Mouse (Mus musculus) neural tube, embryonic 10.5 days (tissue): ENCODE data around the gene Ap3b1.
"Not testable (repeated sequence)": the region's sequence is repeated elsewhere in the genome, so short reads cannot be mapped to it uniquely, and the experiment has no call there.

Experiments
- DNase-seq: peaks from one replicate; pipeline ENCODE4 v3.0.0-alpha.2; 2017; ENCODE audit warnings: low spot score; ENCODE audit errors: extremely low spot score

The Ap3b1 gene

GRCm38 (mm10) chr13:94358401-94359265, at the start of gene Ap3b1:
Gene Ap3b1, plus strand, starts transcription at chr13:94358960.
- peak; percentile 93 for DNase-seq

DNA sequence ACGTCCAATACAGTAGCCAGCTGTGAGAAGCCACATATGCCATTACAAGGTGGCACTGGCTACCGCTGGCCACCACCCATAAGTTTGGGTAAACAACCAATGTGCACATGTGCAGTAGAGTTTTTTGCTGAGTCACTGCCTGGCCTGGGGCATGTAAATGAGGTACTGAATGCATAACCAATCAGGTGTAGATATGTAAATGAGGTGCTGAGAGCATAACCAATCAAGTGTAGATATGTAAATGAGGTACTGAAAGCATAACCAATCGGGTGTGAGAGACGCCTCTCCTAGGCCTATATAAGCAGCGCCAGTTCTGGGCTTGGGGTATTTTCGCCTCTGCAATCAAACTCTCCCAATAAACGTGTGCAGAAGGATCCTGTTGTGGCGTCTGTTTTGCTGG, 45.9 kb upstream of the Ap3b1 start:
- DNase-seq, result not testable (repeated sequence)

DNA sequence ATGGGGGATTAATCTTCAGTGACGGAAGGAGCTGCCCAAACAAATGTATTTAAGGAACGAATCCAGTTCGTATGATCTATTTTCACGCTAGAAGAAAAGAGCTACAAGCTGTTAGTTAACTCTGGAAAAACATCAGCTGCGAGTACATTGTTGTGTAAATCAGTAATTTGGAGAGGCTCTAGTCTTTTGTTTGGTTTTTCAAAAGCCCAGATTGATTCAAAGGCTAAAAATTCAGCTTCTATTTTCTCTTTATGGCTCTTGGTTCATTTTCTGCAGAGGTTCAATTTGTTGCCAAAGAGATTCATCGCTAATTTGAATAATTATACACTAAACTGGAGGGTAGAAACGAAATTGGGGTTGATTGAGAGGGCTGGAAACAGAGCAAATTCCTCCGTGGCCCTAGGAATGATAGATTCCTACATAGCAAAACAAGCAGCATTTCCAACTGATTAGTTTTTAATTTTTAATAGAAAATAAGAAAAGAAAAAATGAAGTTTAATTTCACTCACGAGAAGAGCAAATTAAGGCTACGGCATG, 41.7 kb upstream of the Ap3b1 start:
- no peak for DNase-seq

GRCm38 (mm10) chr13:94321094-94321792, 37.5 kb upstream of the Ap3b1 start:
- no peak for DNase-seq

DNA sequence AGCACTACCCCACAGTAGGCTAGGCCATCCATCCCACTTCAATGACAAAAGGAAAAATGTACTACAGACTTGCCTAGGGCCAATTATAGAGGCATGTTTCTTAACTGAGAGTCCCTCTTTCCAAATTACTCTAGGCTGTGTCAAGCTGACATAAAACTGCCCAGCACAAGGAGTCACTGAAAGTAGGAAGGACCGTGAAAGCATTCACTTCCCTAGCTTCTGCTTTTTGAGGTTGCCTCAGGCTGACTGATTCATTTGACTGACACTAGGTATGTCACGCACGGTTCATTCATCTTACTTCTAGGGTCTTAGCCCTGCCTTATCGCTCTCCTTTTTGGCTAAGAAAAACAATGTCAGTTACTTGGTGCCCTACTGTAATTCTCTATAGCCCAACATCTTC, 36.3 kb upstream of the Ap3b1 start:
- DNase-seq, result no peak

DNA sequence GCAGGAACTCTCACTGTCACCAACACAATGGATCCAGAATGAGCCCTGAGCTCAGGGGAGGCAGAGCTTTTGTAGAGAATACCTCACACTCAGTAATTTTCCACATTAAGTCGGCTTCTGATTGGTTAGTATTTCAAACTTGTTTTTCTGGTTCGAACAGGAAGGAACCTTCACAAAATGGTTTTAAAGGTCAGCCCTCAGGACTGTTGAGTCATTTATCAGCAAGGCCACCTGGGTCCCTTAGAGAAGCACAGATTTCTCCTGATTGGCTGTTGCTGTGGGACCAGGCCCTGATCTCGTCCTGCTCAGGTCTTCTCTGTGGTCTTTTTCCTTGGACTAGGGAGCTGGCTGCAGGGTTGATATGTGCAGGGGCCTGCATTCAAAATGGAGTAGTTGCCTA, 30.7 kb upstream of the Ap3b1 start:
- DNase-seq, result no peak

GRCm38 (mm10) chr13:94329005-94329404, 29.8 kb upstream of the Ap3b1 start:
- DNase-seq, result not testable (repeated sequence)

GRCm38 (mm10) chr13:94330392-94330979, 28.3 kb upstream of the Ap3b1 start:
- no peak for DNase-seq

GRCm38 (mm10) chr13:94338357-94338756, 20.4 kb upstream of the Ap3b1 start:
- DNase-seq, result no peak

- no peak for DNase-seq
Observed at GRCm38 (mm10) chr13:94343192-94343591, 15.6 kb upstream of the Ap3b1 start.

GRCm38 (mm10) chr13:94344600-94344999, 14.2 kb upstream of the Ap3b1 start:
- DNase-seq, result not testable (repeated sequence)

GRCm38 (mm10) chr13:94354584-94354983, 4.2 kb upstream of the Ap3b1 start:
- no peak for DNase-seq

GRCm38 (mm10) chr13:94358101-94358400, 709 bp upstream of the Ap3b1 start:
- DNase-seq, result no peak

GRCm38 (mm10) chr13:94359282-94359920, 641 bp downstream of the Ap3b1 start:
- DNase-seq, result no peak

DNA sequence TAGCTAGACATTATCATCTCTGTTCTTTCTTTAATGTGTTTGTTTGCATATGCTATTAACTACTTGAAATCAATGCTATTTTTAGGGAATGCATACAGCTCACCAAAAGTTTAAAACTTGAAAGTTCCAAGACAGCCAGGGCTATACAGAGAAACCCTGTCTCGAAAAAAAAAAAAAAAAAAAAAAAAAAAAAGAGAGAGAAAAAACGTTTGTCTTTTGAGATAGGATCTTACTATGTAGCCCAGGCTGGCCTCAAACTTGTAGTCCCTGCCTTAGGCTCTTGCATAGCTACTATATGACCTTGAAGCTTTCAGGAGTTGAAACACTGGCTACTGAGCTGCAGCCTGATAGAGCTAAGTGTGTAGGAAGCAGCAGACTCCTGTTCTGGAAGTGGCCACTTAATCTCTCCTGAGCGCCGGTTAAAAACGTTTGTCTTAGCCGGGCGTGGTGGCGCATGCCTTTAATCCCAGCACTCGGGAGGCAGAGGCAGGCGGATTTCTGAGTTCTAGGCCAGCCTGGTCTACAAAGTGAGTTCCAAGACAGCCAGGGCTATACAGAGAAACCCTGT, 2.3 kb downstream of the Ap3b1 start:
- not testable (repeated sequence) for DNase-seq

DNA sequence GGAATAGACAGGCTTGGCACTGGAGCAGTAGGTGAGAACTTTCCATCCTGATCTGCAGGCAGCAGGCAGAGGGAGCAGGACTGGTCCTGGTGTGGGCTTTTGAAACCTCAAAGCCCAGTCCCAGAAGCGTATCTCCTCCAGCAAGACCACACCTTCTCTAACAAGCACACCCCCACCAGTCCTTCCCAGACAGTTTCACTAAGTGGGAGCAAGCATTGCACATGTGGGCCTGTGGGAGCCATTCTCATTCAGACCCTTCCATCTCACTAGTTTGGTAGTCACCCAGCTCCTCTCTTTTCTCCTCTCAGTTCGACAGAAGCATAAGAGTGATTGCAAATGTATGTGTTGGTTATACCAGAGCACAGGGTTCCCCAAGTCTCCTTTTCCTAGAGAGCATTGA, 5.6 kb downstream of the Ap3b1 start:
- DNase-seq, result no peak

- no peak for DNase-seq
Observed at GRCm38 (mm10) chr13:94365108-94365907, 6.5 kb downstream of the Ap3b1 start.

DNA sequence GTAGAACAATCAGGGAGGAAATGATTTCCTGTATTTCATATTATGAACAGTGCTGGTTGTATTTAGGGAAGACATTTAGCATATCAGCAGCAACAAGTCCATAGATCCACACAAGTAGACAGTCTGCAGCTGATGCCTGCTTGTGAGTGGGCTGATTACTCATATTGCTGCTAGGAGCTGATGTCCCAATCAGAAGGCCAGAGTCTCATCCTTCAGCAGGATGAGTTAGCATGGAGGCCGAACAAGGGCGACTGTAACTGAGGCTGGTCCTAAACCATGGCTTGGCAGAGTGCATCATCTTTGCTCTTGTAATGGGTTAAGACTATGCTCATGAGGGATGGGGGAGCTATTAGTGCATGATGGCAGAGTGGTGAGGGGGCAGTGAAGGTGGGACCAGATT, 9.1 kb downstream of the Ap3b1 start:
- no peak for DNase-seq

GRCm38 (mm10) chr13:94370521-94370920, 11.8 kb downstream of the Ap3b1 start:
- no peak for DNase-seq

DNA sequence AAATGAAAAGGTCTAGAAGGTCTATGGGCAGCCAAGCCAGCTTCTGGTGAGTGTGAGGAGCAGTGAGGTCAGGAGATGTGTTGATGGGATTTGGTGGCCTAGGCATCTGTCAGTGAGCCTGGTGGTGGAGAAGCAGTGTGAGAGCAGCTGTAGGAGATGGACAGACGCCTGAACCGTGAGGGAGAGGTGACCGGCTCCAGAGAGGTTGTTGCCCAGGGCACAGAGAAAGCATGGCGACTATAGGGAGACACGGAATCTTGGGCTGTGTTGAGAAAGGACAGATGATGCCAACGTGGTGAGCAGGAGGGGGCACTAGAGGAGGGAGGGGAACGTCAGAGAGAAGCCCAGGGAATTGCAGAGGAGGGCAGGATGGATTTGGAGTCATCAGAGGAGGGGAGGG, 13.3 kb downstream of the Ap3b1 start:
- no peak for DNase-seq

- no peak for DNase-seq
Observed at GRCm38 (mm10) chr13:94374131-94374530, 15.4 kb downstream of the Ap3b1 start.
